Mouse (Mus musculus): Measurements from ENCODE around the gene Oser1.

DNA sequence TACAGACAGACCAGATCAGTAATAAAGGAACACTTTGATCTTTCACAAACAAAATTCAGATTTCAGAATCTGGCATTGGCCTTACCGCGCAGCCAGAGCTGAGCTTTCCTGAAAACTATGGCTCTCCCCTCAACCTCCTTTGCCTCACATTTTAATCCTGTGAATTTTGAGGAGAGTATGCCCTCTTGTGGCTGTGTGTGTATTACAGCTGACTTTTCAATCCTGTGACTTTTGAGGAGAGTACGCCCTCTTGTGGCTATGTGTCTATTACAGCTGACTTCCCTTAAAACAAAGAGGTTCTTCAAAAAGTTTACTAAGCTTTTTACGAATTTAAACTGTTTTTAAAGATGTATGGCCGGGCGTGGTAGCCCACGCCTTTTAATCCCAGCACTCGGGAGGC, 23.3 kb downstream of the Oser1 start:
- TF ChIP-seq GATA1 (IDR thresholded peaks at IDR 0.05; ENCODE audit: low read length), result no peak
- TF ChIP-seq TAL1 (IDR thresholded peaks at IDR 0.05; ENCODE audit: low read length), result no peak
